Mouse (Mus musculus): ENCODE data around the gene Ptprs. TPM values are rescaled to one million over a fixed set of nuclear protein-coding genes. Genes with fewer than 3 reads are reported as not detected.

Gene Ptprs
- polyA plus RNA-seq (2014; fragmentation: Nextera tagmentation; extraction: Ambion mirVana): 53.0 and 58.1 TPM in 2 replicates

DNA sequence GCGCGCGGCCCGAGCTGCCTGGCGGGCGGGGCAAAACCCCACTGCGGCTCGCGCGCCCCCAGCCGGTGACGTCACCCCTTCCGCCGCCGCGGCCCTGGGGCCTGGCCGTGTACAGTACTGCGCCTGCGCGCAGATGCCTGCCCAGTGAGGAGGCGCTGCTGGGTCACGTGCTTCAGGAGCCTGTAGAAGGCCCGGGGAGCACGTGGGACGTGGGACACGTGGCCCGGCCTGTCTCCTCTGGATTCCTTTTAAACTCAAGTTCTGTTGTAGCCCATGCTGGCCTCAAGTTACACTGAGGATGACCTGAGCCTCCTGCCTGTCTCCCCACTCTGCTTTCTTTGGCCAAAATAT, at the start of gene Ptprs:
Gene Ptprs, minus strand, starts transcription at position 82 of the 351 bp plus-strand sequence.
- peak within 1 kb of the TSS; percentile 75 for H3K4me3 ChIP-seq (ENCODE audit: low read depth, low read length)
- H3K36me3 ChIP-seq (ENCODE audit: control insufficient read depth, insufficient read depth, low read length): no peaks in the 10 kb centered on the region
- WGBS (ENCODE audit: insufficient replicate concordance): under 1% methylated on average over 27 of the region's 27 CpGs
- H3K9me3 ChIP-seq (replicated peaks; ENCODE audit: control insufficient read depth, low read length): no peaks in the 10 kb centered on the region
- H3K27ac ChIP-seq (ENCODE audit: low read depth, low read length): peak within 1 kb of the TSS; percentile 50
- ATAC-seq (replicated peaks; ENCODE audit: insufficient number of reproducible peaks, low FRiP score, low TSS enrichment): peak; percentile 79
- peak within 1 kb of the TSS; percentile 98 for H3K4me2 ChIP-seq
- peaks cover 42% of the 10 kb centered on the region for H3K27me3 ChIP-seq (ENCODE audit: control insufficient read depth, insufficient read depth, low read length)
- H3K4me1 ChIP-seq (ENCODE audit: control insufficient read depth, insufficient read depth, low read length): peaks cover 32% of the 10 kb centered on the region
- peak within 1 kb of the TSS; percentile 88 for H3K9ac ChIP-seq (ENCODE audit: low read depth, low read length)

- Histone ChIP-seq H3K4me3 (ENCODE audit: low read depth, low read length) (no peak overlapping the region), H3K9ac (ENCODE audit: low read depth, low read length) (no peak overlapping the region), H3K9me3 (replicated peaks; ENCODE audit: control insufficient read depth, low read length) (no peaks in the 10 kb centered on the region), H3K4me2 (no peak overlapping the region), H3K4me1 (ENCODE audit: control insufficient read depth, insufficient read depth, low read length) (no peaks in the 10 kb centered on the region), H3K27me3 (ENCODE audit: control insufficient read depth, insufficient read depth, low read length) (no peaks in the 10 kb centered on the region; the same call in 1 of the 2 replicates), H3K36me3 (ENCODE audit: control insufficient read depth, insufficient read depth, low read length) (no peaks in the 10 kb centered on the region), H3K27ac (ENCODE audit: low read depth, low read length) (no peak overlapping the region)
- no peak for ATAC-seq (replicated peaks; ENCODE audit: insufficient number of reproducible peaks, low FRiP score, low TSS enrichment)
- WGBS (ENCODE audit: insufficient replicate concordance): 67% methylated on average over 4 of the region's 4 CpGs
Observed at GRCm38 (mm10) chr17:56524943-56525342, 48.7 kb upstream of the Ptprs start.

GRCm38 (mm10) chr17:56522744-56523143, 46.5 kb upstream of the Ptprs start:
- no peak overlapping the region for H3K4me3 ChIP-seq (ENCODE audit: low read depth, low read length)
- no peaks in the 10 kb centered on the region; the same call in 1 of the 2 replicates for H3K27me3 ChIP-seq (ENCODE audit: control insufficient read depth, insufficient read depth, low read length)
- no peak overlapping the region for H3K27ac ChIP-seq (ENCODE audit: low read depth, low read length)
- no peak for ATAC-seq (replicated peaks; ENCODE audit: insufficient number of reproducible peaks, low FRiP score, low TSS enrichment)
- no peaks in the 10 kb centered on the region for H3K4me1 ChIP-seq (ENCODE audit: control insufficient read depth, insufficient read depth, low read length)
- 61% methylated on average over 1 of the region's 1 CpGs for WGBS (ENCODE audit: insufficient replicate concordance)
- H3K9ac ChIP-seq (ENCODE audit: low read depth, low read length): no peak overlapping the region
- H3K36me3 ChIP-seq (ENCODE audit: control insufficient read depth, insufficient read depth, low read length): no peaks in the 10 kb centered on the region
- no peak overlapping the region for H3K4me2 ChIP-seq
- H3K9me3 ChIP-seq (replicated peaks; ENCODE audit: control insufficient read depth, low read length): no peaks in the 10 kb centered on the region

DNA sequence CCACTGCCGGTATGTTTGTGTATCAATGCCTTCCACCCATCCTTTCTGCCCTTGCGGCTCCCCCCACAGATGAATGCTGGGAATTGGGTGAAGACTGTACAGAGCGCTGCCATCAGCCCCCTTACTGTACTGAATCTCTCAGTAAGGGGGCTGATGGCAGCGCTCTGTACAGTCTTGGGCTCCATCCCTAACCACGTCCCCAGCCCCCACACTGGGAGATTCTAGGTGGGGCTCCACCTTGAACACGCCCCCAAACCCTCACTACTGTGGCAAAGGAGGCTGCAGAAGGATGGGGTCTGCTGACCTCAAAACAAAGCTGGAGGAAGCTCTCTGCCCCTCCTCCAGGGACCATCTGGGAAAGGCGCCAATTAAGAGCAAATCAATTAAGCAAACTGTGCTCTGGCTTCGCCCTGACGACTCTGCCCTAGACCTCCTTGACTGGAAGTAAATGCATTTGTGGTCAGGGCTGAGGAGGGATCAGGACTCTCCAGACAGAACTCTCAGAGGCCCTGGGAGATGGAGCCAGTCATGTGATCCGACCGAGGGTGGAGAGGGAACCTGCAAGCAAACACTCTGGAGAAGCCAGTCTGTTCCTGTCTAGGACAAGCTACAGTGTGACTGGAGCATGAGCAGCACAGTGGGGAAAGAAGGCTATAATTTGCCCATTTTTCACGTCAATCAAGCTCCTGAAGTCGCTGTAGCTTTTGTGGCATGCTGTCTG, 39.6 kb upstream of the Ptprs start:
- H3K4me3 ChIP-seq (ENCODE audit: low read depth, low read length): no peak overlapping the region
- ATAC-seq (replicated peaks; ENCODE audit: insufficient number of reproducible peaks, low FRiP score, low TSS enrichment): no peak; the same call in 1 of the 2 replicates
- peaks cover 4% of the 10 kb centered on the region; the same call in 1 of the 2 replicates for H3K9me3 ChIP-seq (replicated peaks; ENCODE audit: control insufficient read depth, low read length)
- H3K4me2 ChIP-seq: no peak overlapping the region
- no peak overlapping the region for H3K27ac ChIP-seq (ENCODE audit: low read depth, low read length)
- H3K4me1 ChIP-seq (ENCODE audit: control insufficient read depth, insufficient read depth, low read length): peaks cover 3% of the 10 kb centered on the region
- no peaks in the 10 kb centered on the region for H3K36me3 ChIP-seq (ENCODE audit: control insufficient read depth, insufficient read depth, low read length)
- peaks cover 44% of the 10 kb centered on the region for H3K27me3 ChIP-seq (ENCODE audit: control insufficient read depth, insufficient read depth, low read length)
- 12% methylated on average over 13 of the region's 13 CpGs for WGBS (ENCODE audit: insufficient replicate concordance)
- no peak overlapping the region for H3K9ac ChIP-seq (ENCODE audit: low read depth, low read length)

- ATAC-seq (replicated peaks; ENCODE audit: insufficient number of reproducible peaks, low FRiP score, low TSS enrichment): no peak
- H3K4me2 ChIP-seq: no peak overlapping the region
- H3K27me3 ChIP-seq (ENCODE audit: control insufficient read depth, insufficient read depth, low read length): peaks cover 53% of the 10 kb centered on the region
Observed at GRCm38 (mm10) chr17:56514916-56515315, 38.6 kb upstream of the Ptprs start.

GRCm38 (mm10) chr17:56514330-56514729, 38.0 kb upstream of the Ptprs start:
- no peak for ATAC-seq (replicated peaks; ENCODE audit: insufficient number of reproducible peaks, low FRiP score, low TSS enrichment)
- no peak overlapping the region for H3K27ac ChIP-seq (ENCODE audit: low read depth, low read length)
- no peak overlapping the region for H3K4me3 ChIP-seq (ENCODE audit: low read depth, low read length)
- no peak overlapping the region for H3K4me2 ChIP-seq
- H3K9ac ChIP-seq (ENCODE audit: low read depth, low read length): no peak overlapping the region
- H3K36me3 ChIP-seq (ENCODE audit: control insufficient read depth, insufficient read depth, low read length): no peaks in the 10 kb centered on the region
- peaks cover 6% of the 10 kb centered on the region for H3K4me1 ChIP-seq (ENCODE audit: control insufficient read depth, insufficient read depth, low read length)
- peaks cover 59% of the 10 kb centered on the region for H3K27me3 ChIP-seq (ENCODE audit: control insufficient read depth, insufficient read depth, low read length)
- H3K9me3 ChIP-seq (replicated peaks; ENCODE audit: control insufficient read depth, low read length): peaks cover 4% of the 10 kb centered on the region; the same call in 1 of the 2 replicates

More at GRCm38 (mm10) chr17:56514916-56515315, 38.6 kb upstream of the Ptprs start:
- Histone ChIP-seq H3K4me3 (ENCODE audit: low read depth, low read length) (no peak overlapping the region), H3K36me3 (ENCODE audit: control insufficient read depth, insufficient read depth, low read length) (no peaks in the 10 kb centered on the region), H3K4me1 (ENCODE audit: control insufficient read depth, insufficient read depth, low read length) (peaks cover 3% of the 10 kb centered on the region), H3K9ac (ENCODE audit: low read depth, low read length) (no peak overlapping the region), H3K9me3 (replicated peaks; ENCODE audit: control insufficient read depth, low read length) (peaks cover 4% of the 10 kb centered on the region; the same call in 1 of the 2 replicates), H3K27ac (ENCODE audit: low read depth, low read length) (no peak overlapping the region)
- 44% methylated on average over 12 of the region's 12 CpGs for WGBS (ENCODE audit: insufficient replicate concordance)

DNA sequence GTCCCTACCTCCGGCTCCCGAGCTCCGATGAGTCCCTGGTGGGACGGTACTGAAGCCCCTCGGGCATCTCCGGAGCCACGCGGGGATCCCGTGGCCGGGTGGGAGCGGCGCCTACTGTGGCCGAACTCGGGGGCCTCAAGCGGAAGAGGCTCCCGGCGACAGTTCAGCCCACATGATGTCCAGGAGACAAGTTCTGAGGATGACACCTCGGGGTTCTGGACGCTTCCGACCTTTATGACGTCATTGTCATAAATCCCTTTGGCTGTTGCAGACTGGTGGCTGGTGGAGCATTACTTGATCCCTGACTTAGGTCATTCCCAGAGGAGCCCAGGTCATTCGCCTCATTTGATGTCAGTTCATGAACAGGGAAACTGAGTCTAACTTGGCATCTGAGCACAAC, 36.0 kb upstream of the Ptprs start, which contains the start of gene Znrf4:
Gene Znrf4, minus strand, starts transcription at position 122 of the 400 bp plus-strand sequence.
- Histone ChIP-seq H3K36me3 (ENCODE audit: control insufficient read depth, insufficient read depth, low read length) (no peaks in the 10 kb centered on the region), H3K27me3 (ENCODE audit: control insufficient read depth, insufficient read depth, low read length) (peaks cover 69% of the 10 kb centered on the region), H3K9me3 (replicated peaks; ENCODE audit: control insufficient read depth, low read length) (peaks cover 4% of the 10 kb centered on the region; the same call in 1 of the 2 replicates), H3K4me2 (peak within 1 kb of the TSS; percentile 46), H3K4me1 (ENCODE audit: control insufficient read depth, insufficient read depth, low read length) (peaks cover 6% of the 10 kb centered on the region), H3K9ac (ENCODE audit: low read depth, low read length) (no peak within 1 kb of the TSS), H3K4me3 (ENCODE audit: low read depth, low read length) (peak within 1 kb of the TSS; percentile 33), H3K27ac (ENCODE audit: low read depth, low read length) (no peak within 1 kb of the TSS)
- WGBS (ENCODE audit: insufficient replicate concordance): 54% methylated on average over 22 of the region's 22 CpGs
- no peak for ATAC-seq (replicated peaks; ENCODE audit: insufficient number of reproducible peaks, low FRiP score, low TSS enrichment)

DNA sequence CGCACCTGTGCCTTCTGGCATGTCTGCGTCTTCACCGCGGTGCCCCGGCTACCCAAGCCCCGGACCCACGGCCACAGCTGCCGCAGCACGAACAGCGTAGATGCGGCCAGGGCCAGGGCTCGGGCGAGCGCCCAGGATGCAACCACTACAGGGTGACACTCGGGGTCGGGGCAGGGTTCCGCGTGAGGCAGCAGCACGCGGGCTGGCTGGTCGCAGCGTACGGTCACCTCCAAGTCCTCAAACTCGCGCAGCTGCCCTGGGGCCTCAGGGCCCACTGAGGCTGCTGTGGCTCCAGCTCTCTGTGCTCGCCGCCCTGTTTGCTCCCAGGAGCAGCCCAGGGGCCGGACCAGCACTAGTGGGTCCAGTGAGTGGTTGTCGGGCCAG, 35.4 kb upstream of the Ptprs start:
- no peak for ATAC-seq (replicated peaks; ENCODE audit: insufficient number of reproducible peaks, low FRiP score, low TSS enrichment)
- H3K9ac ChIP-seq (ENCODE audit: low read depth, low read length): no peak overlapping the region
- peak overlapping the region; percentile 33 for H3K4me3 ChIP-seq (ENCODE audit: low read depth, low read length)
- 20% methylated on average over 29 of the region's 29 CpGs for WGBS (ENCODE audit: insufficient replicate concordance)
- H3K36me3 ChIP-seq (ENCODE audit: control insufficient read depth, insufficient read depth, low read length): no peaks in the 10 kb centered on the region
- peak overlapping the region; percentile 46 for H3K4me2 ChIP-seq
- H3K4me1 ChIP-seq (ENCODE audit: control insufficient read depth, insufficient read depth, low read length): peaks cover 6% of the 10 kb centered on the region
- H3K27ac ChIP-seq (ENCODE audit: low read depth, low read length): no peak overlapping the region
- H3K9me3 ChIP-seq (replicated peaks; ENCODE audit: control insufficient read depth, low read length): peaks cover 4% of the 10 kb centered on the region; the same call in 1 of the 2 replicates
- peaks cover 67% of the 10 kb centered on the region for H3K27me3 ChIP-seq (ENCODE audit: control insufficient read depth, insufficient read depth, low read length)

All from heart, embryonic 11.5 days (tissue).